Mouse (Mus musculus) cerebellum, adult 2 months (tissue): ENCODE data around the gene Car2. TPM values are rescaled to one million over a fixed set of nuclear protein-coding genes. Genes with fewer than 3 reads are reported as not detected.
A peak's percentile ranks its signal among the peaks of the same experiment; 100 is the strongest.

ENCODE experiments used
- DNase-seq, 2 experiments: peaks; one replicate each; pipeline ENCODE4 v3.0.0; 2021
- H3K27ac ChIP-seq: fragments of 200-500 bp; 2 replicates; pipeline ENCODE4 v1.5.1; 2012; ENCODE audit warnings: low read length, control low read depth, inconsistent platforms; ENCODE audit not compliant: insufficient read depth
- H3K27me3 ChIP-seq: fragments of 200-500 bp; 2 replicates; pipeline ENCODE4 v1.6.1; 2012; ENCODE audit warnings: inconsistent platforms, mild to moderate bottlenecking, low read length, moderate library complexity; ENCODE audit not compliant: control insufficient read depth, insufficient read depth
- H3K4me1 ChIP-seq: fragments of 200-500 bp; 2 replicates; pipeline ENCODE4 v1.6.1; 2011; ENCODE audit warnings: low read length; ENCODE audit not compliant: control insufficient read depth, insufficient read depth
- H3K4me3 ChIP-seq: fragments of 200-500 bp; replicated peaks from 2 replicates; pipeline ENCODE3; 2011; ENCODE audit warnings: mild to moderate bottlenecking, low read depth, low read length, control low read depth; ENCODE audit not compliant: insufficient read depth
- CTCF ChIP-seq: fragments of 200-500 bp; IDR thresholded peaks from 2 replicates; pipeline ENCODE4 v1.5.1; 2011; ENCODE audit warnings: low read depth, mild to moderate bottlenecking, control low read depth, low read length, moderate library complexity, borderline replicate concordance; ENCODE audit not compliant: insufficient read depth
- POLR2A ChIP-seq: fragments of 200-500 bp; IDR thresholded peaks from 2 replicates; pipeline ENCODE4 v1.6.1; 2011; ENCODE audit warnings: low read length, control low read depth, borderline replicate concordance; ENCODE audit not compliant: insufficient read depth
- whole genome bisulfite sequencing: fragments of 180-500 bp; shearing (Covaris S2); methylation state at CpG from one replicate; pipeline ENCODE4 v1.1.7; 2018; 5-methylcytosine and 5-hydroxymethylcytosine counted together
- polyA plus RNA-seq: library from polyadenylated mRNA; depleted of rRNA; stranded (reverse); fragments of >200 nt; gene quantifications from 2 replicates; pipeline ENCODE4 v1.2.3, GENCODE M21; 2012

Gene Car2
- polyA plus RNA-seq, 1 experiment = 601 TPM

- DNase-seq = no peak
- 34% methylated on average over 7 of the region's 7 CpGs for WGBS
- H3K27ac ChIP-seq = no peak overlapping the region
- no peak overlapping the region for H3K4me3 ChIP-seq
- TF ChIP-seq POLR2A = no peak
- no peak for TF ChIP-seq CTCF
- H3K4me1 ChIP-seq = no peaks in the 10 kb centered on the region
- no peaks in the 10 kb centered on the region for H3K27me3 ChIP-seq
These were observed 14.7 kb upstream of the Car2 start for GRCm38 (mm10) chr3:14871386-14871785.

GRCm38 (mm10) chr3:14874402-14875040 lies 11.6 kb upstream of the Car2 start:
- H3K27ac ChIP-seq = no peak overlapping the region
- H3K27me3 ChIP-seq = no peaks in the 10 kb centered on the region
- TF ChIP-seq POLR2A (no peak), CTCF (peak; percentile 57; the same call in 1 of the 2 replicates)
- H3K4me1 ChIP-seq = no peaks in the 10 kb centered on the region
- WGBS = 21% methylated on average over 8 of the region's 8 CpGs
- no peak overlapping the region for H3K4me3 ChIP-seq
- peak in 1 of 2 experiments; percentile 29 for DNase-seq

GRCm38 (mm10) chr3:14876325-14876918 lies 9.7 kb upstream of the Car2 start:
- Histone ChIP-seq H3K4me3 (no peak overlapping the region), H3K27me3 (no peaks in the 10 kb centered on the region), H3K27ac (no peak overlapping the region), H3K4me1 (no peaks in the 10 kb centered on the region)
- WGBS = 70% methylated on average over 9 of the region's 9 CpGs
- TF ChIP-seq CTCF (no peak), POLR2A (no peak)
- DNase-seq = no peak

GRCm38 (mm10) chr3:14877251-14877909 lies 8.7 kb upstream of the Car2 start:
- 90% methylated on average over 7 of the region's 7 CpGs for WGBS
- no peak overlapping the region for H3K4me3 ChIP-seq
- no peak overlapping the region for H3K27ac ChIP-seq
- no peaks in the 10 kb centered on the region for H3K27me3 ChIP-seq
- no peak for TF ChIP-seq CTCF
- no peak for TF ChIP-seq POLR2A
- DNase-seq = no peak
- H3K4me1 ChIP-seq = no peaks in the 10 kb centered on the region

GRCm38 (mm10) chr3:14878749-14879223 lies 7.3 kb upstream of the Car2 start:
- no peak overlapping the region for H3K4me3 ChIP-seq
- H3K27ac ChIP-seq = no peak overlapping the region
- H3K27me3 ChIP-seq = no peaks in the 10 kb centered on the region
- TF ChIP-seq CTCF = no peak
- TF ChIP-seq POLR2A = no peak
- DNase-seq = no peak
- no peaks in the 10 kb centered on the region for H3K4me1 ChIP-seq
- 59% methylated on average over 6 of the region's 6 CpGs for WGBS

- Histone ChIP-seq H3K4me1 (no peaks in the 10 kb centered on the region), H3K27ac (no peak overlapping the region), H3K4me3 (no peak overlapping the region), H3K27me3 (no peaks in the 10 kb centered on the region)
- WGBS = 81% methylated on average over 3 of the region's 3 CpGs
- TF ChIP-seq POLR2A = no peak
- TF ChIP-seq CTCF = no peak
- no peak for DNase-seq
These were observed 6.8 kb upstream of the Car2 start for GRCm38 (mm10) chr3:14879293-14879692.

- H3K4me1 ChIP-seq = no peaks in the 10 kb centered on the region
- no peaks in the 10 kb centered on the region for H3K27me3 ChIP-seq
- no peak for DNase-seq
- TF ChIP-seq CTCF (no peak), POLR2A (no peak)
- no peak overlapping the region for H3K27ac ChIP-seq
- WGBS = 79% methylated on average over 2 of the region's 2 CpGs
- no peak overlapping the region for H3K4me3 ChIP-seq
These were observed 5.8 kb upstream of the Car2 start for GRCm38 (mm10) chr3:14880277-14880676.

GRCm38 (mm10) chr3:14882005-14882404 lies 4.1 kb upstream of the Car2 start:
- TF ChIP-seq POLR2A (no peak), CTCF (no peak)
- Histone ChIP-seq H3K27me3 (no peaks in the 10 kb centered on the region), H3K4me3 (no peak overlapping the region), H3K27ac (no peak overlapping the region), H3K4me1 (no peaks in the 10 kb centered on the region)
- DNase-seq = no peak
